Mouse (Mus musculus) MEL (cell line): ENCODE data around the gene Dpy19l1.

ENCODE experiments used
- EP300 ChIP-seq, 2 experiments: IDR thresholded peaks; 2 replicates each; pipeline ENCODE4 v1.6.1; 2011; ENCODE audit warnings: improper control_type of control experiment in 2 of 2, low read length in 2 of 2, low read depth in 1 of 2, mild to moderate bottlenecking in 1 of 2
- MAFK ChIP-seq: IDR thresholded peaks from 2 replicates; pipeline ENCODE4 v1.6.1; 2011; ENCODE audit warnings: low read depth, mild to moderate bottlenecking, low read length, improper control_type of control experiment, borderline replicate concordance
- POLR2A ChIP-seq, 2 experiments: IDR thresholded peaks; 2 replicates each; pipeline ENCODE4 v1.6.1; 2011 to 2012; ENCODE audit warnings: low read length in 2 of 2, mild to moderate bottlenecking in 2 of 2, control low read depth in 1 of 2, improper control_type of control experiment in 1 of 2, low read depth in 1 of 2, moderate library complexity in 1 of 2; ENCODE audit not compliant: control insufficient read depth in 1 of 2, insufficient read depth in 1 of 2, poor library complexity in 1 of 2
- SMC3 ChIP-seq: IDR thresholded peaks from 2 replicates; pipeline ENCODE4 v1.6.1; 2011; ENCODE audit warnings: low read depth, low read length, improper control_type of control experiment
- TAL1 ChIP-seq: IDR thresholded peaks from 2 replicates; pipeline ENCODE4 v1.6.1; 2012; ENCODE audit warnings: mild to moderate bottlenecking, inconsistent platforms, low read length, moderate library complexity, mixed read lengths
- TCF12 ChIP-seq: IDR thresholded peaks from 2 replicates; pipeline ENCODE4 v1.6.1; 2014; ENCODE audit warnings: low read depth, mild to moderate bottlenecking, inconsistent platforms, low read length, improper control_type of control experiment, moderate library complexity
- USF1 ChIP-seq: IDR thresholded peaks from 2 replicates; pipeline ENCODE4 v1.6.1; 2014; ENCODE audit warnings: low read depth, mild to moderate bottlenecking, inconsistent platforms, low read length, improper control_type of control experiment, moderate library complexity

DNA sequence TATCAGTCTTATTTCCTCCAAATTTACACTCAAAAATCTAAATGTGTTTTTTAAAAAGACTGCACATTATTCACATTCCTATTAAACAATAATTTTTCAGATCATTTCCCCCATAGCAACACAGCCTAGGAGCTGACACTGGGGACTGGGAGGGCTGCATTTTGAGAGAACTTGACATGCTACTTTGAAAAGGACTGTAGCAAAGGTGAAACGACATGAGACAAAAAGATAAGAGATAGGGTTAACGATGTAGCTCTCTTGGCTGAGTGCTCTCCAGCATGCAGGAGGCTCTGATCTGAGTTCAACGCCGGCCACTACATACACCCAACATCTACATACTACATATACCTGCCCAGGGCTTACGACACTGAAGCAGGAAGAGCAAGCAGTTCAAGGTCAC is 20.6 kb downstream of the Dpy19l1 start:
- TF ChIP-seq MAFK, result no peak
- peak; percentile 50; the same call in 1 of the 2 replicates for TF ChIP-seq TCF12
- TF ChIP-seq EP300 (IDR thresholded peaks at IDR 0.05; ENCODE audit: low read depth in 1 of 2, low read length in 2 of 2), result peak; percentile 20 to 64; a peak in 2 of 4 replicates
- no peak for TF ChIP-seq SMC3
- TF ChIP-seq TAL1, result no peak
- no peak for TF ChIP-seq POLR2A (IDR thresholded peaks at IDR 0.05; ENCODE audit: control insufficient read depth in 1 of 2, insufficient read depth in 1 of 2, low read depth in 1 of 2, low read length in 2 of 2, poor library complexity in 1 of 2)
- no peak for TF ChIP-seq USF1
